Mouse (Mus musculus) cerebellum, postnatal 25 days (tissue): ENCODE data around the gene Hist1h1d.
A peak's percentile ranks its signal among the peaks of the same experiment; 100 is the strongest.
"Not testable (repeated sequence)": the region's sequence is repeated elsewhere in the genome, so short reads cannot be mapped to it uniquely, and the experiment has no call there.

ENCODE experiments used
- DNase-seq, 2 experiments: peaks; one replicate each; pipeline ENCODE4 v3.0.0; 2021; ENCODE audit warnings: mixed read lengths in 2 of 2

The Hist1h1d gene

DNA sequence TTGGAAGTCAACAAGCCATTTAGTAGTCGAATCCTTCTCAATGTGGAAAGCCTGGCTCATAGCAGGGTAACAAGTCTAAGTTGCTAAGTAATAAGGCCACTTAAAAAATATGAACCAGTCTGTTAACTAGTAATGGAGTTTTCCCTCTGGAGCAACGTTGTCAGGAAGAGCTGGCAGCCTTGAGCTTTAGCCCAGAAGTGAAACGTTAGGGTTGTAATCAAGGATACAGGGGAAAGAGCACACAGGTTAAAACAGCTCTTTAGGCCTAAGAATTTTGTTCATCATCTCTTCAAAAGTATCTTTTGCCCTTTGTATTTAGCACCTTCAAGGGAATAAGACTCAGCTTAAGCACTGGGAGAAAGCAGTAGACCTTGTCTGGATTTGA lies 2.3 kb upstream of the Hist1h1d start:
- no peak for DNase-seq

GRCm38 (mm10) chr13:23551146-23551834 lies 1.8 kb upstream of the Hist1h1d start, which contains the start of gene Hist1h4f:
Hist1h4f (minus strand) TSS chr13:23551648.
- peak; percentile 87 to 89 for DNase-seq

- DNase-seq, result no peak
Observed at GRCm38 (mm10) chr13:23551931-23552914, 839 bp upstream of the Hist1h1d start.

- DNase-seq, result no peak
Observed at GRCm38 (mm10) chr13:23554393-23554792, 1.3 kb downstream of the Hist1h1d start.

DNA sequence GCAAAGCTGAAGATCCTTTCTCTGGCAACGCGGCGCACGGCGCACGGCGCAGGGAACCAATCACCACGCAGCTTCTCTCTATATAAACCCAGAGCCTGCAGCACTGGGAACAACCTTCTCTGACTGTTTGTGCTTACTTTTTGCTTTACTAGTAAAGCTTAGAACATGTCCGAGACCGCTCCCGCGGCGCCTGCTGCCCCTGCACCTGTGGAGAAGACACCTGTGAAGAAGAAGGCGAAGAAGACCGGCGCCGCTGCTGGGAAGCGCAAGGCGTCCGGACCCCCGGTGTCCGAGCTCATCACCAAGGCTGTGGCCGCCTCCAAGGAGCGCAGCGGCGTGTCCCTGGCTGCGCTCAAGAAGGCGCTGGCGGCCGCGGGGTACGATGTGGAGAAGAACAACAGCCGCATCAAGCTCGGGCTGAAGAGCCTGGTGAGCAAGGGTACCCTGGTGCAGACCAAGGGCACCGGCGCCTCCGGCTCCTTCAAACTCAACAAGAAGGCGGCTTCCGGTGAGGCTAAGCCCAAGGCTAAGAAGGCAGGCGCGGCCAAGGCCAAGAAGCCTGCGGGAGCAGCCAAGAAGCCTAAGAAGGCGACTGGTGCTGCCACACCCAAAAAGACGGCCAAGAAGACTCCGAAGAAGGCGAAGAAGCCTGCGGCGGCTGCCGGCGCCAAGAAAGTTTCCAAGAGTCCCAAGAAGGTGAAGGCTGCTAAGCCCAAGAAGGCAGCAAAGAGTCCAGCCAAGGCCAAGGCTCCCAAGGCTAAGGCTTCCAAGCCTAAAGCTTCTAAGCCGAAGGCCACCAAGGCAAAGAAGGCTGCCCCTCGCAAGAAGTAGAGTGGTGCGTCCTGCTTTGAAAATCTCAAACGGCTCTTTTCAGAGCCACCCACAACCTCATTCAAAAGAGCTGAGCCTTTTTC lies 2.1 kb downstream of the Hist1h1d start:
- peak; percentile 77 to 83 for DNase-seq

DNA sequence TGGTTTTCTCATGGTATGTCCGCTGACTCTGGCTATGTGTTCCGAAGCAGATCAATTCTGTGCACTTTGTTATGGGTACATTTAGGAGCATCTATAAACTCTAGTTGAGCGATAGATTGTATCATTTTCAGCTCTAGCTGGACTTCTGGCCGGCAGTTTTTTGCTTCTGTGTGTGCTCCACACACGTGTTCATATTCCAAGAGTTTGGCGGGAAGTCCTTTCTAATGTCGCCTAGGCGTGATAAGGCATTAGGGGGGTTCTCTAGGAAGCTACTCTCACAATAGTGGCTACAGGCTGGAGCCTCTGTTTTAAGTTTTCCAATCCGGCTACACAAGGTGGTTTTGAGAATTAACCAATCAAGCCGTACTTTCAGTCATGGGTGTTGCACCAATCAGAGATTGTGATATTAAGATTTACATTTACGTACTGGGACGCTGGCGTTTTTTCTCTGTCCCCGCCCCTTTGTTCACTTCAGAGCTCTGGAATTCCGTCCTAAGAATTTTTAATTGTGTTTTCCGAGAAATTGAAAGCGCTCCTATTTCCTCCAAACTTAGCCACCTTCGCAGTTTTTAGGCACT lies 2.9 kb downstream of the Hist1h1d start:
- DNase-seq, result peak; percentile 64 to 77

DNA sequence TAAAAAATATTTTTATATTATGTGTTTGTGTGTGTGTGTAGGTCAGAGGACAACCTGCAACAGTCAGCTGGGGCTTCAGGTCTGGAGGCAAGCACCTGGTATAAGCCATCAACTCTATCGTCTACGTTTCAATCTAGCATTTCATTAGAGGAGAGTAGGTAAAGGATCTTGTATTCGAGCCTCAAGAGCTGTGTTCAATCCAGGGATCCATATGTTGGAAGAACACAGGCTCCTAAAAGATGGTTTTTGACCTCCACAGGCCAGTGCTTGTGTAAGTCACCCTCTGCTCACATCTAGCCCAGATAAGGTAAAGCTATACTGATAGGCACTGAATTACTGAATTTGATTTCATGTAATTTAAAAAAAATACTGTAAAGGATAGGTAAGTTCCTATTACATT lies 3.8 kb downstream of the Hist1h1d start:
- DNase-seq, result no peak

GRCm38 (mm10) chr13:23560699-23561098 lies 7.6 kb downstream of the Hist1h1d start:
- DNase-seq, result not testable (repeated sequence)

- DNase-seq, result not testable (repeated sequence)
Observed at GRCm38 (mm10) chr13:23561531-23561882, 8.4 kb downstream of the Hist1h1d start.

GRCm38 (mm10) chr13:23561883-23562659 lies 9.0 kb downstream of the Hist1h1d start, which contains the start of gene Hist1h3e:
Hist1h3e (minus strand) TSS chr13:23562369.
- peak; percentile 92 for DNase-seq

DNA sequence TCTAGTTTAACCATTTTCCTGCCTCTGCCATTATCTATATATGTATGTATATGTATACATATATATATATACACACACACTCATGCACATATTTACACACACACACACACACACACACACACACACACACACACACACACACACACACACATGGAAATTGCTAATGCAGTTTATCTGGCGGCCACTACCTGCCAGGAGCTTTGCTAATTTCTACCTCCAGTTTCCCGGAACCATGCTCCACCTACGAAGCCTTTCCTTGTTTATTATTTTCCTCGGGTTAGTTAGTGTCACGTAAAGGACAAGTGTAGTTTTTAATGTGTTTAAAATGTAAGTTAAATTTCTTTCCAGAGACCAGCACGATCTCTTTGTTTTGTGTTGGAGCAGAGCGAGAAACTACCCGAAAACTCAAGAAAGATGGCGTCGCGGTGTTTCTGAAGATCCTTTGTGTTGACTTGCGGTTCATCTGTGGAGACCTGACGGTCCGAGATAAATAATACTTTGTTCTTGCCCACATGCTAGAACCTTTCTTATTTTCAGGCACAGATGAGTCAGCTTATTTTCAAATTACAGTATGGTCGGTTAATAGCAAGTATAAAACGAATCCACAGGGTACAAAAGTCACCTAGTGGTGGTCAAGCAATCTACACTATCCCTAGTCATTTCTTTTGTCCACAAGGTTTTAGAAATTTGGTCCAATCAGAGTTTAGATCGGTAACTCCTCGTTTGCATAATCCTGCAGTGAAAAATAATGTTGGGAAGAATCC lies 9.8 kb downstream of the Hist1h1d start:
- peak in 1 of 2 experiments; percentile 39 for DNase-seq

DNA sequence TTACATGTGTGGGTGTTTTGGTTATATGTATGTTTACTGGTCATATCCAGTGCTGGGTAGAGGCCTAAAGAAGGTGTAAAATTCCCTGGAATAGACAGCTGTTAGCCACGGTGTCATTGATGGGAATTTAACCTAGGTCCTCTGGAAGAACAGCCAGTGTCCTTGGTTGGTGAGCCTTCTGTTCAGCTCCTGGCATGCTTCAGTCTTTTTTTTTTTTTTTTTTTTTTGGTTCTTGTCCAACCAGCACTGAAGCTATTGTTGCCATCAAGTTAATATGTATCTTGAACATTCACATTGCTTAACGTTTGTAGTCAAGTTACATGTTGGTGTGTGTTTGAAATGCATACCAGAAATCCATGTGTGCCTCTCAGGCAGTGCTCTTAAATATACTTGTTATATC lies 11.4 kb downstream of the Hist1h1d start:
- DNase-seq, result no peak

DNA sequence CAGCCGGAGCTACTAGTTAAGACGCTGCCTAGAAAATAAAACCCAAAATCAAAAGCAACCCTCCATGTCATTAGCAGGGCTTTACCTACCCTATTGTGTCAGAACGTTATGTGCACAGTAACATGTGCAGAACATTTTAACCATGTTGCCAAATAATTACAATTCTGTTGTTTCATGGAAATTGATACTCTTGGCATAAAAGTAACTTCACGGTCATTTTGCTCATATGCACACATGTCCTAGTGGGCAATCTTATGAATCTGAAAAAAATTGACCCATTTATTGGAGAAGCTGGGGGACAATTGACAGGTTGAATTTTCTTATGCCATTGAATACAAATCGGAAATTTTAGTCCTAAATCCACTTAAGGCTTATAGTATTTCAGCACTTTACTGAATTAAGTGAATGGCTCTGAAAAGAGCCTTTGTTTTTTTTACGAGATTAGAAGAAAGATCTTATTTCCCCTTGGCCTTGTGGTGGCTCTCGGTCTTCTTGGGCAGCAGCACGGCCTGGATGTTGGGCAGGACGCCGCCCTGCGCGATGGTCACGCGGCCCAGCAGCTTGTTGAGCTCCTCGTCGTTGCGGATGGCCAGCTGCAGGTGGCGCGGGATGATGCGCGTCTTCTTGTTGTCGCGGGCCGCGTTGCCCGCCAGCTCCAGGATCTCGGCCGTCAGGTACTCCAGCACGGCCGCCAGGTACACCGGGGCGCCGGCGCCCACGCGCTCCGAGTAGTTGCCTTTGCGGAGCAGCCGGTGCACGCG lies 17.4 kb downstream of the Hist1h1d start:
- not testable (repeated sequence) for DNase-seq

DNA sequence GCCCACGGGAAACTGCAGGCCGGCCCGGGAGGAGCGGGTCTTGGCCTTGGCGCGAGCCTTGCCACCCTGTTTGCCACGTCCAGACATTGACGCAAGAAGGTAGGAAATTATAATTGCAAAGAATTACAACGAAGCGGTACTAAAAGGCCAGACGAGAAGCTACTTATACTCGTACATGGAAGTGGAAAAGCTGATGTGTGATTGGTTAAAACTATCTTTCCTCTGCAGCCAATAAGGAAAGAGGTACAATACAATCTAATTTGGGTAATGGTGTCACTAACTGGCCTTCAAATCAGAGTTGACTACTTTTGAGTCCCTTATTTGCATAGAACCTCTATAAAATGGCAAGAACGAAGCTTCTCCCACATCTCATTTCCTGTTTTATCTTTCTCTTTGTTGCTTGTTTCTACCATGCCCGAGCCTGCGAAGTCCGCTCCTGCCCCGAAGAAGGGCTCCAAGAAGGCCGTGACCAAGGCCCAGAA lies 18.0 kb downstream of the Hist1h1d start, which contains the start of the genes Hist1h2ae and Hist1h2bg:
Gene Hist1h2ae (minus strand): TSS at position 199 of the 482 bp plus-strand sequence.
Gene Hist1h2bg (plus strand): TSS at position 375 of the 482 bp plus-strand sequence.
- DNase-seq, result peak; percentile 65 to 82

DNA sequence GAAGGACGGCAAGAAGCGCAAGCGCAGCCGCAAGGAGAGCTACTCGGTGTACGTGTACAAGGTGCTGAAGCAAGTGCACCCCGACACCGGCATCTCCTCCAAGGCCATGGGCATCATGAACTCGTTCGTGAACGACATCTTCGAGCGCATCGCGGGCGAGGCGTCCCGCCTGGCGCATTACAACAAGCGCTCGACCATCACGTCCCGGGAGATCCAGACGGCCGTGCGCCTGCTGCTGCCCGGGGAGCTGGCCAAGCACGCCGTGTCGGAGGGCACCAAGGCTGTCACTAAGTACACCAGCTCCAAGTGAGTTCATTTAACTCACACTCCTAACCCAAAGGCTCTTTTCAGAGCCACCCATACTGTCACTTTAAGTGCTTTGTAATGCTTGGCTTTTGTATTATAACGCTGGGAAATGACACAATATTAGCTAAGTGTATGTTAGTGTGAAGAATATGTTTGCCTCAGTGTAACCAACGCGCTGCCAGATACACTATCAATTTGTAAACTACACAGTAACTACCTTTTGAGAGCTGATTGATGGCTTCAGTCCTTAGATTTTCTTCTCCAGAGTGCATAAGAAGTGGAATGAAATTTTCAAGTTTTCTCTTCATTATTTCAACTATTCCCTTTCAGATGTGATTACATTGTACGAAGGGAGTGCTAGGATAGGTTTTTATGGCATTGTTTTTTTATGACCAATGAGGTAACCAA lies 18.6 kb downstream of the Hist1h1d start:
- DNase-seq, result not testable (repeated sequence)

- DNase-seq, result no peak
Observed at GRCm38 (mm10) chr13:23572218-23573033, 19.4 kb downstream of the Hist1h1d start.

GRCm38 (mm10) chr13:23573034-23573897 lies 20.2 kb downstream of the Hist1h1d start:
- DNase-seq, result not testable (repeated sequence)
